Mouse (Mus musculus): ENCODE results near the gene Atp2b1. TPM values are rescaled to one million over a fixed set of nuclear protein-coding genes. Genes with fewer than 3 reads are reported as not detected.

Gene Atp2b1
- polyA plus RNA-seq, 1 experiment from 2014 or later: 88.5 TPM

- H3K9me3 ChIP-seq (replicated peaks; ENCODE audit: control insufficient read depth, low read length): no peaks in the 10 kb centered on the region
- peak overlapping the region; percentile 100 for H3K27ac ChIP-seq (ENCODE audit: low read length)
- WGBS: under 1% methylated on average over 18 of the region's 19 CpGs
- peak overlapping the region; percentile 70 for H3K4me2 ChIP-seq (ENCODE audit: low read depth, low read length)
- no peaks in the 10 kb centered on the region for H3K36me3 ChIP-seq (ENCODE audit: control insufficient read depth, insufficient read depth)
- H3K4me1 ChIP-seq (ENCODE audit: control insufficient read depth, insufficient read depth, low read length): peaks cover 11% of the 10 kb centered on the region
- H3K9ac ChIP-seq (ENCODE audit: low read length): peak overlapping the region; percentile 93
- no peak for ATAC-seq (replicated peaks; ENCODE audit: extremely low read depth, insufficient read depth, low FRiP score)
- H3K27me3 ChIP-seq (ENCODE audit: control insufficient read depth, insufficient read depth, low read length): no peaks in the 10 kb centered on the region
- H3K4me3 ChIP-seq (ENCODE audit: low read length): peak overlapping the region; percentile 97
Measured at GRCm38 (mm10) chr10:98913610-98913960, 621 bp upstream of the Atp2b1 start.

GRCm38 (mm10) chr10:98914810-98915241 lies 620 bp downstream of the Atp2b1 start:
- Histone ChIP-seq H3K27ac (ENCODE audit: low read length) (peak overlapping the region; percentile 100), H3K36me3 (ENCODE audit: control insufficient read depth, insufficient read depth) (no peaks in the 10 kb centered on the region), H3K4me3 (ENCODE audit: low read length) (peak overlapping the region; percentile 97), H3K9me3 (replicated peaks; ENCODE audit: control insufficient read depth, low read length) (no peaks in the 10 kb centered on the region), H3K9ac (ENCODE audit: low read length) (peak overlapping the region; percentile 99), H3K27me3 (ENCODE audit: control insufficient read depth, insufficient read depth, low read length) (no peaks in the 10 kb centered on the region), H3K4me1 (ENCODE audit: control insufficient read depth, insufficient read depth, low read length) (peaks cover 15% of the 10 kb centered on the region), H3K4me2 (ENCODE audit: low read depth, low read length) (peak overlapping the region; percentile 93)
- 0% methylated on average over 28 of the region's 62 CpGs for WGBS
- peak; percentile 78 for ATAC-seq (replicated peaks; ENCODE audit: extremely low read depth, insufficient read depth, low FRiP score)

GRCm38 (mm10) chr10:98915398-98915931 lies 1.3 kb downstream of the Atp2b1 start:
- H3K9me3 ChIP-seq (replicated peaks; ENCODE audit: control insufficient read depth, low read length): no peaks in the 10 kb centered on the region
- peak overlapping the region; percentile 93 for H3K4me2 ChIP-seq (ENCODE audit: low read depth, low read length)
- no peak for ATAC-seq (replicated peaks; ENCODE audit: extremely low read depth, insufficient read depth, low FRiP score)
- peaks cover 15% of the 10 kb centered on the region for H3K4me1 ChIP-seq (ENCODE audit: control insufficient read depth, insufficient read depth, low read length)
- H3K36me3 ChIP-seq (ENCODE audit: control insufficient read depth, insufficient read depth): no peaks in the 10 kb centered on the region
- H3K9ac ChIP-seq (ENCODE audit: low read length): peak overlapping the region; percentile 99
- peak overlapping the region; percentile 97 for H3K4me3 ChIP-seq (ENCODE audit: low read length)
- no peaks in the 10 kb centered on the region for H3K27me3 ChIP-seq (ENCODE audit: control insufficient read depth, insufficient read depth, low read length)
- under 1% methylated on average over 46 of the region's 54 CpGs for WGBS
- peak overlapping the region; percentile 100 for H3K27ac ChIP-seq (ENCODE audit: low read length)

GRCm38 (mm10) chr10:98916011-98916780 lies 2.0 kb downstream of the Atp2b1 start:
- Histone ChIP-seq H3K4me1 (ENCODE audit: control insufficient read depth, insufficient read depth, low read length) (peaks cover 17% of the 10 kb centered on the region), H3K36me3 (ENCODE audit: control insufficient read depth, insufficient read depth) (no peaks in the 10 kb centered on the region), H3K27me3 (ENCODE audit: control insufficient read depth, insufficient read depth, low read length) (no peaks in the 10 kb centered on the region), H3K9me3 (replicated peaks; ENCODE audit: control insufficient read depth, low read length) (no peaks in the 10 kb centered on the region), H3K4me3 (ENCODE audit: low read length) (peak overlapping the region; percentile 97), H3K4me2 (ENCODE audit: low read depth, low read length) (peak overlapping the region; percentile 93), H3K27ac (ENCODE audit: low read length) (no peak overlapping the region), H3K9ac (ENCODE audit: low read length) (peak overlapping the region; percentile 99)
- ATAC-seq (replicated peaks; ENCODE audit: extremely low read depth, insufficient read depth, low FRiP score): no peak
- WGBS: 7% methylated on average over 22 of the region's 22 CpGs

GRCm38 (mm10) chr10:98916781-98917340 lies 2.7 kb downstream of the Atp2b1 start:
- Histone ChIP-seq H3K9ac (ENCODE audit: low read length) (peak overlapping the region; percentile 99), H3K4me1 (ENCODE audit: control insufficient read depth, insufficient read depth, low read length) (peaks cover 17% of the 10 kb centered on the region), H3K4me2 (ENCODE audit: low read depth, low read length) (peak overlapping the region; percentile 93), H3K36me3 (ENCODE audit: control insufficient read depth, insufficient read depth) (no peaks in the 10 kb centered on the region), H3K4me3 (ENCODE audit: low read length) (peak overlapping the region; percentile 97), H3K9me3 (replicated peaks; ENCODE audit: control insufficient read depth, low read length) (no peaks in the 10 kb centered on the region), H3K27ac (ENCODE audit: low read length) (no peak overlapping the region), H3K27me3 (ENCODE audit: control insufficient read depth, insufficient read depth, low read length) (no peaks in the 10 kb centered on the region)
- WGBS: 68% methylated on average over 10 of the region's 10 CpGs
- no peak for ATAC-seq (replicated peaks; ENCODE audit: extremely low read depth, insufficient read depth, low FRiP score)

- H3K4me3 ChIP-seq (ENCODE audit: low read length): no peak overlapping the region
- H3K27me3 ChIP-seq (ENCODE audit: control insufficient read depth, insufficient read depth, low read length): no peaks in the 10 kb centered on the region
- H3K9ac ChIP-seq (ENCODE audit: low read length): no peak overlapping the region
- no peak overlapping the region for H3K4me2 ChIP-seq (ENCODE audit: low read depth, low read length)
- H3K36me3 ChIP-seq (ENCODE audit: control insufficient read depth, insufficient read depth): 0 out of 2 replicates have a peak, but pooled peaks cover 2% of the 10 kb centered on the region
- 75% methylated on average over 4 of the region's 4 CpGs for WGBS
- H3K27ac ChIP-seq (ENCODE audit: low read length): no peak overlapping the region
- H3K4me1 ChIP-seq (ENCODE audit: control insufficient read depth, insufficient read depth, low read length): peaks cover 23% of the 10 kb centered on the region
- no peak for ATAC-seq (replicated peaks; ENCODE audit: extremely low read depth, insufficient read depth, low FRiP score)
- H3K9me3 ChIP-seq (replicated peaks; ENCODE audit: control insufficient read depth, low read length): no peaks in the 10 kb centered on the region
Measured at GRCm38 (mm10) chr10:98925081-98925480, 10.9 kb downstream of the Atp2b1 start.

GRCm38 (mm10) chr10:98926991-98927390 lies 12.8 kb downstream of the Atp2b1 start:
- Histone ChIP-seq H3K9me3 (replicated peaks; ENCODE audit: control insufficient read depth, low read length) (no peaks in the 10 kb centered on the region), H3K36me3 (ENCODE audit: control insufficient read depth, insufficient read depth) (0 out of 2 replicates have a peak, but pooled peaks cover 2% of the 10 kb centered on the region), H3K27ac (ENCODE audit: low read length) (no peak overlapping the region), H3K4me2 (ENCODE audit: low read depth, low read length) (no peak overlapping the region), H3K4me3 (ENCODE audit: low read length) (no peak overlapping the region), H3K27me3 (ENCODE audit: control insufficient read depth, insufficient read depth, low read length) (no peaks in the 10 kb centered on the region), H3K9ac (ENCODE audit: low read length) (no peak overlapping the region), H3K4me1 (ENCODE audit: control insufficient read depth, insufficient read depth, low read length) (peaks cover 29% of the 10 kb centered on the region)
- no peak for ATAC-seq (replicated peaks; ENCODE audit: extremely low read depth, insufficient read depth, low FRiP score)

GRCm38 (mm10) chr10:98929444-98929843 lies 15.2 kb downstream of the Atp2b1 start:
- 31% methylated on average over 7 of the region's 7 CpGs for WGBS
- Histone ChIP-seq H3K27ac (ENCODE audit: low read length) (0 out of 2 replicates have a peak overlapping the region, but pooled peaks have one; percentile 2), H3K27me3 (ENCODE audit: control insufficient read depth, insufficient read depth, low read length) (no peaks in the 10 kb centered on the region), H3K4me1 (ENCODE audit: control insufficient read depth, insufficient read depth, low read length) (peaks cover 29% of the 10 kb centered on the region), H3K4me2 (ENCODE audit: low read depth, low read length) (peak overlapping the region; percentile 16; the same call in 1 of the 2 replicates), H3K9ac (ENCODE audit: low read length) (no peak overlapping the region), H3K9me3 (replicated peaks; ENCODE audit: control insufficient read depth, low read length) (peaks cover 4% of the 10 kb centered on the region; the same call in 1 of the 2 replicates), H3K36me3 (ENCODE audit: control insufficient read depth, insufficient read depth) (peaks cover 3% of the 10 kb centered on the region; the same call in 1 of the 2 replicates), H3K4me3 (ENCODE audit: low read length) (no peak overlapping the region)
- ATAC-seq (replicated peaks; ENCODE audit: extremely low read depth, insufficient read depth, low FRiP score): no peak

- Histone ChIP-seq H3K27me3 (ENCODE audit: control insufficient read depth, insufficient read depth, low read length) (no peaks in the 10 kb centered on the region), H3K36me3 (ENCODE audit: control insufficient read depth, insufficient read depth) (peaks cover 3% of the 10 kb centered on the region; the same call in 1 of the 2 replicates), H3K4me1 (ENCODE audit: control insufficient read depth, insufficient read depth, low read length) (peaks cover 29% of the 10 kb centered on the region), H3K4me3 (ENCODE audit: low read length) (peak overlapping the region; percentile 33), H3K27ac (ENCODE audit: low read length) (peak overlapping the region; percentile 32; the same call in 1 of the 2 replicates), H3K9ac (ENCODE audit: low read length) (peak overlapping the region; percentile 45), H3K9me3 (replicated peaks; ENCODE audit: control insufficient read depth, low read length) (peaks cover 4% of the 10 kb centered on the region; the same call in 1 of the 2 replicates), H3K4me2 (ENCODE audit: low read depth, low read length) (peak overlapping the region; percentile 56)
- ATAC-seq (replicated peaks; ENCODE audit: extremely low read depth, insufficient read depth, low FRiP score): 0 out of 2 replicates have a peak, but pooled peaks have one; percentile 29
- 34% methylated on average over 11 of the region's 11 CpGs for WGBS
Measured at GRCm38 (mm10) chr10:98930143-98930542, 15.9 kb downstream of the Atp2b1 start.
